Mouse (Mus musculus) CH12.LX (cell line): ENCODE results near the gene Cinp. TPM values are rescaled to one million over a fixed set of nuclear protein-coding genes. Genes with fewer than 3 reads are reported as not detected.
A peak's percentile ranks its signal among the peaks of the same experiment; 100 is the strongest.

Experiments
- DNase-seq: peaks from one replicate; pipeline ENCODE4 v3.0.0-alpha.2; 2013; ENCODE audit errors: extremely low read depth
- H3K27ac ChIP-seq: 2 replicates; pipeline ENCODE4 v1.5.1; 2012; ENCODE audit warnings: low read depth, mild to moderate bottlenecking, control low read depth, moderate library complexity; ENCODE audit not compliant: insufficient read depth
- H3K27me3 ChIP-seq: replicated peaks from 2 replicates; pipeline ENCODE3; 2012; ENCODE audit warnings: inconsistent platforms
- H3K36me3 ChIP-seq, 2 experiments: replicated peaks in 1 of 2; 2 replicates each; pipeline versions ENCODE3 to v1.6.1; 2012; ENCODE audit warnings: inconsistent platforms in 1 of 2, low read length in 1 of 2, mild to moderate bottlenecking in 1 of 2, mixed read lengths in 1 of 2, moderate library complexity in 1 of 2; ENCODE audit not compliant: control insufficient read depth in 1 of 2, insufficient read depth in 1 of 2
- H3K4me1 ChIP-seq, 2 experiments: 2 replicates each; pipeline ENCODE4 v1.6.1; 2012; ENCODE audit warnings: inconsistent platforms in 1 of 2, moderate library complexity in 1 of 2; ENCODE audit not compliant: insufficient read depth in 2 of 2, control insufficient read depth in 1 of 2
- H3K4me2 ChIP-seq: 2 replicates; pipeline ENCODE4 v1.6.1; 2012; ENCODE audit warnings: low read depth, mild to moderate bottlenecking, control low read depth; ENCODE audit not compliant: poor library complexity, insufficient read depth, severe bottlenecking
- H3K4me3 ChIP-seq, 3 experiments: fragments of 150-350 bp in 1 of 3; sonication (generic) in 1 of 3; replicated peaks in 1 of 3; 2 replicates each; pipeline versions ENCODE3 to v1.5.1; 2011 to 2012; ENCODE audit warnings: low read depth in 2 of 3, low read length in 2 of 3, mild to moderate bottlenecking in 2 of 3, moderate library complexity in 2 of 3, control low read depth in 1 of 3, improper control_type of control experiment in 1 of 3, inconsistent platforms in 1 of 3, mixed read lengths in 1 of 3; ENCODE audit not compliant: poor library complexity in 1 of 3
- H3K79me2 ChIP-seq: replicated peaks from 2 replicates; pipeline ENCODE4 v1.6.1; 2012; ENCODE audit warnings: mild to moderate bottlenecking, moderate library complexity; ENCODE audit not compliant: control insufficient read depth, poor library complexity, insufficient read depth, severe bottlenecking; ENCODE audit errors: extremely low read depth
- H3K9ac ChIP-seq: 2 replicates; pipeline ENCODE4 v1.6.1; 2012; ENCODE audit warnings: low read depth, mild to moderate bottlenecking, control low read depth, moderate library complexity; ENCODE audit not compliant: insufficient read depth
- H3K9me3 ChIP-seq: replicated peaks from 2 replicates; pipeline ENCODE3; 2012; ENCODE audit warnings: low read length, inconsistent platforms, mixed read lengths
- BHLHE40 ChIP-seq: IDR thresholded peaks from 2 replicates; pipeline ENCODE4 v1.6.1; 2011; ENCODE audit warnings: mild to moderate bottlenecking, low read depth, low read length, improper control_type of control experiment
- CHD1 ChIP-seq: IDR thresholded peaks from 2 replicates; pipeline ENCODE4 v1.6.1; 2012; ENCODE audit warnings: low read depth, low read length, improper control_type of control experiment, inconsistent platforms
- CHD2 ChIP-seq: IDR thresholded peaks from 2 replicates; pipeline ENCODE4 v1.6.1; 2011; ENCODE audit warnings: low read length, improper control_type of control experiment
- CTCF ChIP-seq, 2 experiments: IDR thresholded peaks in 1 of 2; conservative IDR thresholded peaks in 1 of 2; 2 replicates each; pipeline ENCODE4 v1.5.1; 2011 to 2012; ENCODE audit warnings: low read depth in 2 of 2, low read length in 2 of 2, improper control_type of control experiment in 1 of 2, inconsistent platforms in 1 of 2, mild to moderate bottlenecking in 1 of 2, moderate library complexity in 1 of 2
- E2F4 ChIP-seq: IDR thresholded peaks from 2 replicates; pipeline ENCODE4 v1.6.1; 2011; ENCODE audit warnings: low read depth, low read length, improper control_type of control experiment; ENCODE audit not compliant: insufficient replicate concordance
- ELF1 ChIP-seq: IDR thresholded peaks from 2 replicates; pipeline ENCODE4 v1.6.1; 2014; ENCODE audit warnings: low read depth, mild to moderate bottlenecking, inconsistent platforms, low read length, improper control_type of control experiment
- EP300 ChIP-seq: IDR thresholded peaks from 2 replicates; pipeline ENCODE4 v1.6.1; 2011; ENCODE audit warnings: low read length, improper control_type of control experiment
- ETS1 ChIP-seq: conservative IDR thresholded peaks from 2 replicates; pipeline ENCODE4 v1.6.1; 2012; ENCODE audit warnings: low read depth, mild to moderate bottlenecking, inconsistent platforms, low read length, improper control_type of control experiment, moderate library complexity
- GABPA ChIP-seq: IDR thresholded peaks from 2 replicates; pipeline ENCODE4 v1.6.1; 2012; ENCODE audit warnings: low read depth, low read length, improper control_type of control experiment, inconsistent platforms; ENCODE audit not compliant: insufficient replicate concordance
- HCFC1 ChIP-seq: IDR thresholded peaks from 2 replicates; pipeline ENCODE4 v1.6.1; 2012; ENCODE audit warnings: low read depth, mild to moderate bottlenecking, inconsistent platforms, low read length, improper control_type of control experiment
- IRF4 ChIP-seq: IDR thresholded peaks from 2 replicates; pipeline ENCODE4 v1.6.1; 2014; ENCODE audit warnings: low read depth, mild to moderate bottlenecking, inconsistent platforms, low read length, improper control_type of control experiment
- JUN ChIP-seq: IDR thresholded peaks from 2 replicates; pipeline ENCODE4 v1.6.1; 2011; ENCODE audit warnings: low read depth, mild to moderate bottlenecking, low read length, improper control_type of control experiment, moderate library complexity; ENCODE audit not compliant: insufficient read depth
- JUND ChIP-seq: conservative IDR thresholded peaks from 2 replicates; pipeline ENCODE4 v1.6.1; 2011; ENCODE audit warnings: low read depth, low read length, improper control_type of control experiment
- KAT2A ChIP-seq: IDR thresholded peaks from 2 replicates; pipeline ENCODE4 v1.6.1; 2012; ENCODE audit warnings: low read length, improper control_type of control experiment, inconsistent platforms; ENCODE audit not compliant: insufficient replicate concordance
- MAFK ChIP-seq: IDR thresholded peaks from 2 replicates; pipeline ENCODE4 v1.6.1; 2011; ENCODE audit warnings: low read length, improper control_type of control experiment; ENCODE audit not compliant: insufficient replicate concordance
- MAX ChIP-seq: IDR thresholded peaks from 2 replicates; pipeline ENCODE4 v1.6.1; 2011; ENCODE audit warnings: low read length, improper control_type of control experiment
- MAZ ChIP-seq: IDR thresholded peaks from 2 replicates; pipeline ENCODE4 v1.6.1; 2012; ENCODE audit warnings: low read depth, mild to moderate bottlenecking, inconsistent platforms, low read length, improper control_type of control experiment, moderate library complexity
- MEF2A ChIP-seq: IDR thresholded peaks from 2 replicates; pipeline ENCODE4 v1.6.1; 2014; ENCODE audit warnings: low read depth, mild to moderate bottlenecking, inconsistent platforms, low read length, improper control_type of control experiment, borderline replicate concordance
- MXI1 ChIP-seq: IDR thresholded peaks from 2 replicates; pipeline ENCODE4 v1.6.1; 2011; ENCODE audit warnings: mild to moderate bottlenecking, low read depth, low read length, improper control_type of control experiment
- MYC ChIP-seq: IDR thresholded peaks from 2 replicates; pipeline ENCODE4 v1.6.1; 2011; ENCODE audit warnings: low read depth, mild to moderate bottlenecking, improper control_type of control experiment, low read length
- NELFE ChIP-seq: IDR thresholded peaks from 2 replicates; pipeline ENCODE4 v1.6.1; 2011; ENCODE audit warnings: low read depth, low read length, improper control_type of control experiment
- NRF1 ChIP-seq: IDR thresholded peaks from 2 replicates; pipeline ENCODE4 v1.6.1; 2014; ENCODE audit warnings: low read depth, mild to moderate bottlenecking, inconsistent platforms, low read length, improper control_type of control experiment, moderate library complexity
- PAX5 ChIP-seq: IDR thresholded peaks from 2 replicates; pipeline ENCODE4 v1.6.1; 2012; ENCODE audit warnings: low read length, inconsistent platforms, mixed read lengths
- POLR2A ChIP-seq: IDR thresholded peaks from 2 replicates; pipeline ENCODE4 v1.6.1; 2011; ENCODE audit warnings: low read depth, mild to moderate bottlenecking, improper control_type of control experiment, low read length
- POLR2AphosphoS2 ChIP-seq: IDR thresholded peaks from 2 replicates; pipeline ENCODE4 v1.6.1; 2011; ENCODE audit warnings: low read depth, low read length, improper control_type of control experiment
- RAD21 ChIP-seq: IDR thresholded peaks from 2 replicates; pipeline ENCODE4 v1.6.1; 2011; ENCODE audit warnings: low read depth, mild to moderate bottlenecking, low read length, improper control_type of control experiment, moderate library complexity
- RCOR1 ChIP-seq: conservative IDR thresholded peaks from 2 replicates; pipeline ENCODE4 v1.6.1; 2012; ENCODE audit warnings: low read depth, mild to moderate bottlenecking, inconsistent platforms, low read length, improper control_type of control experiment
- SIN3A ChIP-seq: IDR thresholded peaks from 2 replicates; pipeline ENCODE4 v1.6.1; 2012; ENCODE audit warnings: low read length, improper control_type of control experiment, inconsistent platforms
- SMC3 ChIP-seq: IDR thresholded peaks from 2 replicates; pipeline ENCODE4 v1.6.1; 2011; ENCODE audit warnings: low read depth, low read length, improper control_type of control experiment
- TBP ChIP-seq: conservative IDR thresholded peaks from 2 replicates; pipeline ENCODE4 v1.6.1; 2011; ENCODE audit warnings: low read depth, low read length, improper control_type of control experiment
- TCF12 ChIP-seq: IDR thresholded peaks from 2 replicates; pipeline ENCODE4 v1.6.1; 2014; ENCODE audit warnings: low read depth, mild to moderate bottlenecking, inconsistent platforms, low read length, improper control_type of control experiment
- UBTF ChIP-seq: IDR thresholded peaks from 2 replicates; pipeline ENCODE4 v1.6.1; 2012; ENCODE audit warnings: low read depth, mild to moderate bottlenecking, inconsistent platforms, low read length, improper control_type of control experiment, moderate library complexity
- USF1 ChIP-seq: IDR thresholded peaks from 2 replicates; pipeline ENCODE4 v1.6.1; 2014; ENCODE audit warnings: low read depth, mild to moderate bottlenecking, inconsistent platforms, low read length, improper control_type of control experiment
- USF2 ChIP-seq: conservative IDR thresholded peaks from 2 replicates; pipeline ENCODE4 v1.6.1; 2011; ENCODE audit warnings: low read depth, low read length, improper control_type of control experiment
- ZC3H11A ChIP-seq: IDR thresholded peaks from 2 replicates; pipeline ENCODE4 v1.6.1; 2012; ENCODE audit warnings: low read depth, mild to moderate bottlenecking, inconsistent platforms, low read length, improper control_type of control experiment
- ZKSCAN1 ChIP-seq: IDR thresholded peaks from 2 replicates; pipeline ENCODE4 v1.6.1; 2012; ENCODE audit warnings: low read depth, inconsistent platforms, low read length, improper control_type of control experiment, borderline replicate concordance
- ZMIZ1 ChIP-seq: IDR thresholded peaks from 2 replicates; pipeline ENCODE4 v1.6.1; 2012; ENCODE audit warnings: low read depth, mild to moderate bottlenecking, inconsistent platforms, low read length, improper control_type of control experiment
- ZNF384 ChIP-seq: IDR thresholded peaks from 2 replicates; pipeline ENCODE4 v1.6.1; 2012; ENCODE audit warnings: low read depth, low read length, improper control_type of control experiment, inconsistent platforms
- dilution Hi-C: fragments of 300-500 bp; cut with MboI; formaldehyde crosslinking; loops from 2 replicates; pipeline ENCODE4 v1.14.3; 2020; ENCODE audit warnings: low sequenced_read_pairs; ENCODE audit not compliant: extremely low pct_unique_long_range_greater_than_20kb, extremely low pct_ligation_motif_present
- in situ Hi-C: fragments of 300-500 bp; cut with MboI; formaldehyde crosslinking; loops from 3 replicates; pipeline ENCODE4 v1.14.3; 2019; ENCODE audit warnings: low sequenced_read_pairs, low pct_ligation_motif_present, low pct_unique_long_range_greater_than_20kb, mixed read lengths
- polyA plus RNA-seq: library from polyadenylated mRNA; unstranded; fragments of >175 nt; gene quantifications from 2 replicates; pipeline ENCODE4 v1.2.1, GENCODE M21; 2012; ENCODE audit warnings: low read depth; ENCODE audit not compliant: insufficient read length
- total RNA-seq, 2 experiments: library from RNA; depleted of rRNA; stranded (reverse); fragments of 300-350 nt in 1 of 2; fragments of >200 nt in 1 of 2; gene quantifications; 2 replicates each; pipeline ENCODE4 v1.2.3; 2012 to 2014

Cinp gene
- total and polyA plus RNA-seq, 3 experiments = 114 to 164 (median 135) TPM

- H3K27me3 ChIP-seq = peaks cover 10% of the 10 kb centered on the region
- H3K9me3 ChIP-seq = no peaks in the 10 kb centered on the region
- H3K27ac ChIP-seq = no peak overlapping the region
- DNase-seq = peak; percentile 81
- no peaks in the 10 kb centered on the region for H3K36me3 ChIP-seq
- H3K4me2 ChIP-seq = peak overlapping the region; percentile 82
- TF ChIP-seq KAT2A = no peak
- TF ChIP-seq ZMIZ1 = no peak
- TF ChIP-seq USF2 = no peak
- no peak for TF ChIP-seq NRF1
- TF ChIP-seq EP300 = no peak
- no peak for TF ChIP-seq TBP
- TF ChIP-seq IRF4 = no peak
- TF ChIP-seq CTCF (conservative IDR thresholded peaks at IDR 0.05 in 1 of 2, IDR thresholded peaks at IDR 0.05 in 1 of 2; ENCODE audit: low read depth in 2 of 2, low read length in 2 of 2) = peak; percentile 51 to 93
- no peak for TF ChIP-seq JUN
- no peak for TF ChIP-seq GABPA
- no peak for TF ChIP-seq MAX
- TF ChIP-seq ZKSCAN1 = no peak
- peak; percentile 30; the same call in 1 of the 2 replicates for TF ChIP-seq ELF1
- no peak for TF ChIP-seq MAFK
- TF ChIP-seq MEF2A = no peak
- peak; percentile 27; the same call in 1 of the 2 replicates for TF ChIP-seq BHLHE40
- no peak for TF ChIP-seq PAX5
- no peak for TF ChIP-seq ETS1
- no peak for TF ChIP-seq E2F4
- no peak for TF ChIP-seq SIN3A
- no peak; the same call in 1 of the 2 replicates for TF ChIP-seq NELFE
- 0 out of 2 replicates have a peak, but pooled peaks have one; percentile 58 for TF ChIP-seq MYC
- TF ChIP-seq POLR2AphosphoS2 = no peak
- no peak for TF ChIP-seq CHD2
- no peak for TF ChIP-seq CHD1
- TF ChIP-seq HCFC1 = no peak
- TF ChIP-seq POLR2A = no peak
- TF ChIP-seq MAZ = no peak
- TF ChIP-seq USF1 = no peak
- no peak for TF ChIP-seq RCOR1
- TF ChIP-seq ZC3H11A = peak; percentile 32
- TF ChIP-seq JUND = no peak; the same call in 1 of the 2 replicates
- TF ChIP-seq UBTF = no peak
- TF ChIP-seq RAD21 = peak; percentile 97
- peak; percentile 73 for TF ChIP-seq SMC3
- no peak for TF ChIP-seq TCF12
- no peak; the same call in 1 of the 2 replicates for TF ChIP-seq MXI1
- TF ChIP-seq ZNF384 = no peak
- dilution Hi-C loops (no loop called here), in situ Hi-C loops (loop anchor here (5.0 to 10.0 kb wide), 3 partner anchors 109 to 426 kb away; partner anchors contain the start of gene Wdr20)
- H3K4me1 ChIP-seq = peaks cover 3 to 28% of the 10 kb centered on the region in 2 experiments; a peak in 2 of 4 replicates
- no peaks in the 10 kb centered on the region for H3K79me2 ChIP-seq
- peak overlapping the region; percentile 66 for H3K9ac ChIP-seq
- H3K4me3 ChIP-seq = peak overlapping the region; percentile 61 to 68 (median 64)
Measured at GRCm38 (mm10) chr12:110843194-110844048, 45.5 kb downstream of the Cinp start.
